Mouse (Mus musculus) heart, embryonic 16.5 days (tissue): ENCODE measurements around the gene Trpv1. TPM values are rescaled to one million over a fixed set of nuclear protein-coding genes. Genes with fewer than 3 reads are reported as not detected.

ENCODE experiments used
- ATAC-seq: fragments of 200-750 bp; cut with Nextera tagmentation; replicated peaks from 2 replicates; pipeline ENCODE4 v1.8.0; 2017; ENCODE audit warnings: moderate number of reproducible peaks; ENCODE audit not compliant: insufficient read depth, low FRiP score; ENCODE audit errors: extremely low read depth
- H3K27ac ChIP-seq: fragments of 300-500 bp; sonication (generic); 2 replicates; pipeline ENCODE4 v1.5.1; 2014; ENCODE audit warnings: mild to moderate bottlenecking, low read length, control low read depth, moderate library complexity
- H3K27me3 ChIP-seq: fragments of 300-500 bp; sonication (generic); 2 replicates; pipeline ENCODE4 v1.6.1; 2014; ENCODE audit warnings: low read length, mixed read lengths; ENCODE audit not compliant: control insufficient read depth, insufficient read depth
- H3K36me3 ChIP-seq: fragments of 300-500 bp; sonication (generic); 2 replicates; pipeline ENCODE4 v1.6.1; 2014; ENCODE audit not compliant: control insufficient read depth, insufficient read depth
- H3K4me1 ChIP-seq: fragments of 300-500 bp; sonication (generic); 2 replicates; pipeline ENCODE4 v1.6.1; 2014; ENCODE audit warnings: low read length, mixed read lengths; ENCODE audit not compliant: control insufficient read depth, insufficient read depth
- H3K4me2 ChIP-seq: fragments of 300-500 bp; sonication (generic); 2 replicates; pipeline ENCODE4 v1.6.1; 2014; ENCODE audit warnings: low read depth, mild to moderate bottlenecking, control low read depth, low read length
- H3K4me3 ChIP-seq: fragments of 300-500 bp; sonication (generic); 2 replicates; pipeline ENCODE4 v1.5.1; 2014; ENCODE audit warnings: mild to moderate bottlenecking, control low read depth, low read length
- H3K9ac ChIP-seq: fragments of 300-500 bp; sonication (generic); 2 replicates; pipeline ENCODE4 v1.6.1; 2014; ENCODE audit warnings: low read length, control low read depth
- H3K9me3 ChIP-seq: fragments of 300-500 bp; sonication (generic); replicated peaks from 2 replicates; pipeline ENCODE4 v1.6.1; 2016; ENCODE audit warnings: low read length; ENCODE audit not compliant: control insufficient read depth
- WGBS: fragments of 180-500 bp; shearing (Covaris S2); extraction: QIAGEN DNeasy Blood & Tissue Kit; methylation state at CpG from one replicate; pipeline ENCODE4 v1.1.7; 2014; 5-methylcytosine and 5-hydroxymethylcytosine counted together
- polyA plus RNA-seq: library from polyadenylated mRNA; unstranded; fragments of >200 nt; fragmentation: Nextera tagmentation; extraction: Ambion mirVana; gene quantifications from 2 replicates; pipeline ENCODE4 v1.2.1, GENCODE M21; 2015

The Trpv1 gene
- polyA plus RNA-seq, 1 experiment from 2014 or later, result 0.08 TPM

DNA sequence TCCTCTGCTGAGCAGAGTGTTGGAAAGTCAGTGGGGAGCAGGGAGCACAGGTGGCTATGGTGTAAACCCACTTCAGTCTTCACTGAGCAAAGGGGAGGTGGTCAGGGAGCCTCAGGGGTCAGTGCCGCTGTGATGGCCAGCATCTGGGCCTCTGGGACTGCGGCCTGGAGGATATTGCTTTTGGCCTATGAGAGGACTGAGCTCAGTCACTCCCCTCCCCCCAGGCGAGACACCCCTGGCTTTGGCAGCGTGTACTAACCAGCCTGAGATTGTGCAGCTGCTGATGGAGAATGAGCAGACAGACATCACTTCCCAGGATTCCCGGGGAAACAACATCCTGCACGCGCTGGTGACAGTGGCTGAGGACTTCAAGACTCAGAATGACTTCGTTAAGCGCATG, 49.3 kb downstream of the Trpv1 start:
- no peak overlapping the region for H3K9ac ChIP-seq
- no peaks in the 10 kb centered on the region; the same call in 1 of the 2 replicates for H3K4me1 ChIP-seq
- 41% methylated on average over 9 of the region's 9 CpGs for WGBS
- H3K4me2 ChIP-seq, result no peak overlapping the region
- H3K9me3 ChIP-seq, result no peaks in the 10 kb centered on the region
- ATAC-seq, result 0 out of 2 replicates have a peak, but pooled peaks have one; percentile 4
- H3K27ac ChIP-seq, result no peak overlapping the region
- H3K4me3 ChIP-seq, result no peak overlapping the region
- no peaks in the 10 kb centered on the region for H3K27me3 ChIP-seq
- no peaks in the 10 kb centered on the region for H3K36me3 ChIP-seq

DNA sequence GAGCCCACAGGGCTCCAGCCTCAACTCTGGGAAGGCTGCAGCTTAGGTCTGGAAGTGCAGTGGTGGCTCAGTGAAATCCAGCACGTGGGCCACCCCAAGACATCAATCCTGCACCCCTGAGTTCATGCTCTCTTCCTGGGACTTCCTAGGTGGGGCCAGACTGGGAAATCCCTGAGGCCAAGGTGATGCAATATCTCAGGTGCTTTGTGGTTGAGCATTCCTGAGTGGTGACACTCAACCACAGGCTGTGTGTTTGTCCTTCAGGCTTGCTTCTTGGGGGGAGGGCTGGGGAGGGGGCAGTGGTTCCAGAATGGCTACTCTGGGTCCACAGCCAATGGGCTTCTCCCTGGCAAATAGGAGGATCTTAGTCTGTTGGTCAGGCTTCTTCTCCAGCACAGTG, 49.8 kb downstream of the Trpv1 start:
- H3K27ac ChIP-seq, result 0 out of 2 replicates have a peak overlapping the region, but pooled peaks have one; percentile 10
- H3K27me3 ChIP-seq, result no peaks in the 10 kb centered on the region
- no peak for ATAC-seq
- no peaks in the 10 kb centered on the region for H3K9me3 ChIP-seq
- H3K4me2 ChIP-seq, result no peak overlapping the region
- H3K36me3 ChIP-seq, result no peaks in the 10 kb centered on the region
- no peaks in the 10 kb centered on the region; the same call in 1 of the 2 replicates for H3K4me1 ChIP-seq
- 37% methylated on average over 1 of the region's 1 CpGs for WGBS
- H3K9ac ChIP-seq, result no peak overlapping the region
- H3K4me3 ChIP-seq, result no peak overlapping the region

GRCm38 (mm10) chr11:73284351-73284750, 50.3 kb downstream of the Trpv1 start:
- Histone ChIP-seq H3K27me3 (no peaks in the 10 kb centered on the region), H3K4me2 (no peak overlapping the region), H3K36me3 (no peaks in the 10 kb centered on the region), H3K4me1 (no peaks in the 10 kb centered on the region; the same call in 1 of the 2 replicates), H3K9ac (no peak overlapping the region), H3K4me3 (no peak overlapping the region), H3K27ac (no peak overlapping the region), H3K9me3 (no peaks in the 10 kb centered on the region)
- no peak for ATAC-seq

- Histone ChIP-seq H3K9ac (no peak overlapping the region), H3K9me3 (no peaks in the 10 kb centered on the region), H3K4me2 (no peak overlapping the region), H3K4me1 (no peaks in the 10 kb centered on the region), H3K36me3 (no peaks in the 10 kb centered on the region), H3K4me3 (no peak overlapping the region), H3K27me3 (no peaks in the 10 kb centered on the region), H3K27ac (no peak overlapping the region)
- WGBS, result 75% methylated on average over 1 of the region's 1 CpGs
- ATAC-seq, result no peak
Measured at GRCm38 (mm10) chr11:73289621-73290020, 55.5 kb downstream of the Trpv1 start.

DNA sequence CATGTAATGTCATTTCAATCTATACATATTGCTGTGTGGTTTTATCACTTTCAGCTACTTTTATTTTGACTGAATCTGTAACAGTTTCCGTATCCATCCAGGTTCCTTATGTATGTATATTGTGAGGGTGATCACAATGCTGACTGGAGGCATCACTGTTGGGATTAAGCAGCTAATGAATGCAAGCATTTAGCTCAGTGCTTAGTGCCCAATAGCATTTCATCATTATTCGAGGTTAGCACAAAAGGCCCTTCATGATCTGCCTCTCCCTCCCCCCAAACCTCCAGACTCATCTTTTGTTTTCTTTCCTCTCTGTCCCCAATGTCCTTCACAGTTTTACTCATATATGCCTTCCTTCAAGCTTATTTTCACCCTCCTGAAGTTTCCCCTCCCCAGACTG, 69.0 kb downstream of the Trpv1 start:
- WGBS, result 61% methylated on average over 2 of the region's 2 CpGs
- no peak overlapping the region for H3K27ac ChIP-seq
- H3K36me3 ChIP-seq, result no peaks in the 10 kb centered on the region
- H3K9ac ChIP-seq, result no peak overlapping the region
- no peaks in the 10 kb centered on the region for H3K27me3 ChIP-seq
- no peaks in the 10 kb centered on the region for H3K4me1 ChIP-seq
- H3K4me3 ChIP-seq, result no peak overlapping the region
- ATAC-seq, result no peak
- no peak overlapping the region for H3K4me2 ChIP-seq
- no peaks in the 10 kb centered on the region for H3K9me3 ChIP-seq

Other genes with a start within 250 kb of the Trpv1 start
- gene P2rx1, start 235.2 kb upstream of the Trpv1 start, polyA plus RNA-seq, result 3.0 and 5.6 TPM in 2 replicates
- 3.4 and 3.7 TPM in 2 replicates for gene Camkk1, start 215.3 kb upstream of the Trpv1 start, polyA plus RNA-seq
- 10.1 and 11.5 TPM in 2 replicates for gene Ncbp3, start 186.5 kb upstream of the Trpv1 start, polyA plus RNA-seq
- 1.4 and 2.2 TPM in 2 replicates for gene Itgae, start 143.7 kb upstream of the Trpv1 start, polyA plus RNA-seq
- 12.0 and 13.6 TPM in 2 replicates for gene Haspin, start 96.0 kb upstream of the Trpv1 start, polyA plus RNA-seq
- gene P2rx5, start 73.9 kb upstream of the Trpv1 start, polyA plus RNA-seq, result 2.2 and 2.9 TPM in 2 replicates
- 105 and 113 TPM in 2 replicates for gene Emc6, start 57.3 kb upstream of the Trpv1 start, polyA plus RNA-seq
- 237 and 257 TPM in 2 replicates for gene Tax1bp3, start 57.2 kb upstream of the Trpv1 start, polyA plus RNA-seq
- gene Ctns, start 35.2 kb upstream of the Trpv1 start, polyA plus RNA-seq, result 14.5 and 15.3 TPM in 2 replicates
- gene Shpk, start 34.8 kb upstream of the Trpv1 start, polyA plus RNA-seq, result 0.86 and 1.00 TPM in 2 replicates
- gene Trpv3, start 33.1 kb downstream of the Trpv1 start, polyA plus RNA-seq, result 0.08 and 0.09 TPM in 2 replicates
- gene Aspa, start 95.3 kb downstream of the Trpv1 start, polyA plus RNA-seq, result 0.25 and 0.41 TPM in 2 replicates
- not detected in 2 replicates for gene Gm49340, start 95.4 kb downstream of the Trpv1 start, polyA plus RNA-seq
- gene Spata22, start 95.4 kb downstream of the Trpv1 start, polyA plus RNA-seq, result not detected in 2 replicates
- gene Olfr20, start 116.5 kb downstream of the Trpv1 start, polyA plus RNA-seq, result not detected in 2 replicates
- gene Olfr376, start 137.0 kb downstream of the Trpv1 start, polyA plus RNA-seq, result not detected in 2 replicates
- not detected in 2 replicates for gene Olfr1, start 165.3 kb downstream of the Trpv1 start, polyA plus RNA-seq
- gene Olfr378, start 194.2 kb downstream of the Trpv1 start, polyA plus RNA-seq, result not detected in 2 replicates
- gene Olfr380, start 223.2 kb downstream of the Trpv1 start, polyA plus RNA-seq, result not detected in 2 replicates